Mouse (Mus musculus): ENCODE data around the gene Commd6.
"Not testable (repeated sequence)": the region's sequence is repeated elsewhere in the genome, so short reads cannot be mapped to it uniquely, and the experiment has no call there.

The Commd6 gene

DNA sequence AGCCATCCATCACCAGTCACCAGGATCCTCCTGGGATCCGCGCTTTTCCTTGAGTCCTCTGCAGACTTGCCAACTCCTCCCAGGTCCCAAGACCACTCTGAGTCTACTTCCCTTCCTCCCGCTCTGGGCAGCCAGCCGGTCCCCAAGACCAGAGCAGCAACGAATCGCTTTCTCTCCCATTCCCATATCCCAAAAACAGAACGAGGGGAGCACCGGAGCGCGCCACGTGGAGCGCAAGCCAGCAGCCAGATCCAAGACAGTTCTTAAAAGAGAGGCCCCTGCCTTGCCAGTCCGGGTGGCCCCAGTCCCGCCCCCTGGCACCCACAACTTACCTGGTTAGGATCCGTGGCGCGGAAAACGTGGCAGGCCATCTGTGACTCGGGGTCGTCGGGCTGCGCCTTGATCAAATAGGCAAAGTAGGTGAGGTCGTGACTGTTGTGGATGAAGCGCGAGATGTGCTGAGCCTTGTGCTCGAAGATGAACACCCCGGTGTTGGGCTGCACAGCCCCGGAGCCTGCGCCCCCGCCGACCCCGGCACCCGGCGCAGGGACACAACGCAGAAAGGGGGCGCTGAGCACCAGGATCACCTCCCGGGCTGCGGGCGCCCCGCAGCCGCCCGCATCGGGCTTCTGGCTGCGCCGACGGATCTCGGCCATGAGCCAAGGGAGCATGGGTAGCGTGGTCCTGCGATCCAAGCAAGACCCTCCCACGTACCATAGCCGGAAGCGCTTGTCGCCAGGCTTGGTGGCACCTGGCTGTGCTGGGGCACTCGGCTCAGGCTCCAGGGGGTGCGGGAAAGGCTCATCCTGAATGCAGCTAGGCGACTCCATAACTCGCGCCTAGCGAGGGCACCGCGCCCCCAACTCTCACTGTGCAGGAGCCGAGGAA lies 32.6 kb downstream of the Commd6 start:
- peak; percentile 45 for DNase-seq

DNA sequence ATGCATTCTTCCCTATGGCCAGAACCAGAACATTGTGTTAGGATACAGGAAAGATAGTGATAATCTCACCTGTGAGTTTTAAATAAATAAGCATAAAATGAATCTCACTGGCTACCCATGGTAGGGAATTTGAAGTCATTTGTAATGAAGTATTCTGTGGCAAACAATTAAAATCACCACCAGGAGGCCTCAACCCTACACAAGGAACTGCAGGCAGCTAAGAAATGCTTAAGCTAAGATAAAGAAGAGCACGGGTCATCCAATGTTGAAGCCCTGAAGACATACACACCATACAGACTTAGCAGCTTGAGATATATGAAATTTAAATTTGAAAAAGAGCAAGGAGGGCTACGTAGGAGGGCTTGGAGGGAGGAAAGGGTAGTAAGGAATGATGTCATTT lies 34.6 kb downstream of the Commd6 start:
- DNase-seq, result no peak

DNA sequence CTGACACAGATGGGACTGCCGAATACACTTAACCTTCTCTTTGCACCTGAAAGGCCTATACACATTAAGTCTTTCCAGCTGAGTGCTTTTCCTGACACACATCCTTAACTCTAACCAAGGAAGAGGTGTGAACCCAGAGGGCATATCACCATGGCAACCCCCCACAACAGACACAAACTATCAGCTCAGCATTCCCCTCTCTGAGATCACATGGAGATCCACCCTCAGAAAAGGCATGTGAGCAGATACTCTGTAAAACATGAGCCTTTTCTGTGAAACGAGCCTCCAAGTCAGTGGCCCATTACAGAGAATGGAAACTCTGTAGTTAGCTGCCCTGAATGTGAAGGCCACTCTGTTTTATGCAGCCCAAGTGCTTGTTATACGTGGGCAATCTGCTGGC lies 37.6 kb downstream of the Commd6 start:
- DNase-seq, result no peak

DNA sequence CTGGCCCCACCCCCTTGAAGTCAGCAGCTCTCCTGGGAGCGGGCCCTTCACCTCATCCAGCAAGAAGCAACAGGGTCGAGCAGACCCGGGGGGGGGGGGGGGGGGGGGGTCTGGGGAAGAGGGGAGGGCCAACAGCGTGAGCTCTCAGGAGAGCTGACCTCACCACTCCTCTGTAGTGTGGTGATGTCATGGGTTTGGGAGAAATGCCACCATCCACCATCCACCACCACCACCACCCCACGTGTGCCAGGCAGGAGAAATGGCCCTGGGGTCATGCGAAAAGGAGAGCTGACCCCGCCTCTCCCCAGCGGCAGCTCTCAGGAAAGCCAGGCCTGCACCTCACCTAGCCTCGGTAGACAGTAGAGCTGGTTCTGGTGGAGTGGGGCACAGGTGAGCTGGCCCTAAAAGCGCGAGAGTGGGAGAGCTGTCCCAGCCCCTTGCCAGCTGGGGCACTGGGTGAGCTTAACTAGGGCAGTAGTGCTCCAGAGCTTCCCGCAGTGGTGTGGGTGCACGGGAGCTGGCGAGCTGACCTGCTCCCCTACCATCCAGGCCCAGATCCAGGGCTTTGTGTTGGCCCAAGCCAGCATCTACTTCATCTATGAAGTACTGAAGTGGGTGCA lies 43.3 kb downstream of the Commd6 start:
- no peak for DNase-seq

DNA sequence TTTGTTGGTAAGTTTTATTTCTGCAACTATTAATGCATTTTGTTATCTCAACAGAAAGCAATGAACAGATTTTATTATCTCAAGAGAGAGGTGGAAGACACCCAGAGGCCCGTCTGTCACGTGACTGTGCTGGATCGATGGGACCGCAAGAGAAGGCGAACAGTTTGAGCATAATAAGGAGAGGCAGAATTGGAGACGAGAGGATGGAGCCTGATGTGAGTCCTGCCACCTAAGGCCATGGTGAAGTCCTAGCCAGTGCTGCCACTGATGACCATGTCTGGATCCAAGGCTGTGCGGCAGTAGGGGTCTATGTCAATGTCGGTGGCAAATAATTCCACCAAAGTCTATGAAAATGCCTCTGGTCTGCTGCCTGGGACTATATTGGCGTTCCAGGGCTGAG lies 43.8 kb downstream of the Commd6 start:
- no peak for DNase-seq

DNA sequence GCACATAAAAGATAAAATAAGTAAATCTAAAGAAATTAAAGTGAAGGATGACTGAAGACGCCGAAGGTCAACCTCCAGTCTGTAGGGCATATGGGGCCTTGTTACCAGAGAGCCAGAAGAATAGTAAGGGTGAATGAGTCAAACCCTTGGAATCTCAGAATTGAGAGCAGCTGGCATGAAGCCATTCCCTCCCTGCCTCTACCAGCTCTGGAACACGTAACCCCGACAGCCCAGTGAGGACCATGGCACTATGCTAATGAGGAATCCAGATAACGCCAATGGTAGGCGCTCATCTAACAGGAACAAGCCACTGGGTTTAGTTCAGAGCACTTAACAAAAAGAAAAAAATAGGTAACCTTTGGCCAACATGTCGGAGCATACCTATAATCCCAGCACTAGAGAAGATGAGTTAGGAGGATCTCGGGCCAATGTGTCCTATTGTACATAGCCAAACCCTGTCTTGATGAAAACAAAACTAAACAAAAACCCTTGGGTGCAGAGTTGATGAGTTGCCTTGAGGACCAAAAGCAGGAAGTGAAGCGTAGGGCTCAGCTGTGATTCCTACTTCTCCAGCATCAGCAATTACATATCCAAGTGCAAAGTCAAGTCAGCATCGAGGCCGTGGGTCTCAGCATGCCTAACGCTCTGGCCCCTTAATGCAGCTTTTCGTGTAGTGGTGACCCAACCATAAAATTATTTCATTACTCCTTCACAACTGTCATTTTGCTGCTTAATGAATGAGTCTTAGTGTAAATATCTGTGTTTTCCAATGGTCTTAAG lies 45.0 kb downstream of the Commd6 start:
- no peak for DNase-seq

DNA sequence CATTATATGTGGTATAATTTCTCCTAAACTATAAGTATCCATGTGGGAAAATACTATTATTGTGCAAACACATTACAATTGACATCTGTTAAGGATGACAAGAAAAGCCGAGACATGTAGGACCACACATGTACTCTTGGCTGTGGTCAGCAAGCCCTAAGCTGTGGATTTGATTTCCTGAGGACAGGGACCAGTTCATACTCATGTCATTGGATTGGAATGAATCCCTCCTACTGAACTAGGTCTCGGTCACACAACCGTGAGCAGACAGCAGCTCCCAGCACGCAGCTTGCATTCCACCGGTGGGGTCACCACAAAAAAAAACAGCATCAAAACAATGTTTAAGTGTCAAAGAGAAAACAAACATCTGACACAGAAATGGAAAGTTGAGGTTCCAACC lies 46.5 kb downstream of the Commd6 start:
- DNase-seq, result no peak

DNA sequence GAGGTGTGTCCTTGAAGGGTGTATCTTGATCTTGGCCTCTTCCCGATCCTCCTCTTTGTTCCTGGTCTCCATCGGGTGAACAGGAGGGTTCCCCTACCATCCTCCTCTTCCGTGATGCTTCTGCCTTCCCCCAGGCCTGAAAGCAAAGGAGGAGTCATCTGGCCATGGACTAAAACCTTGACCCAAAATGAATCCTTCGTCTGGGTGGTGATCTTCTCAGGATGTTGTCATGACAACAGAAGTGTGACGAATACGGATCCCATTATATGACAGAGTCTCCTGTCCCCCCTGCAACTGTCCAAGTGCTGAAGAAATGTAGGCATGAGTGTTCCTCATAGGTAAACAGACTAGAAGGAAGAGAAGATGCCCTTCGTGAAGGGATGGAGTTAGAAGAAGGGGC lies 47.1 kb downstream of the Commd6 start:
- no peak for DNase-seq

DNA sequence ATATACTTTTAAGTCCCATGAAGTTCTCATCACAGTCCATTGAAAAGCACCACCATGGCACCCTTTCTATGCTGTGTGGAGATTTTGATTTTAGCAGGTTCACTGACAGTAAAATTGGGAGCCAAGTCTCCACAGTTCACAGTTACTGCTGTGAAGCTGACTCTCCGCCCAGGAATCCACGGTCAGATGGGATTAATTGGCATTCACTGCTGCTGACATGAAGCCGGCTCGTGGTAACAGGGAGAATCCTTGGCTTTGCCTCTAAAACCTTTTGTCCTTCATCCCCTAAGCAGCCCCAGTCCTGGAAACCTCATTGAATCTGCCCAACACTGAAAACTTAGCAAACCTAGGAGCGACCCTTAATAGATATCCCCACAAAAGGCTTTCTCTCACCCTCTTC lies 49.4 kb downstream of the Commd6 start:
- DNase-seq, result no peak

DNA sequence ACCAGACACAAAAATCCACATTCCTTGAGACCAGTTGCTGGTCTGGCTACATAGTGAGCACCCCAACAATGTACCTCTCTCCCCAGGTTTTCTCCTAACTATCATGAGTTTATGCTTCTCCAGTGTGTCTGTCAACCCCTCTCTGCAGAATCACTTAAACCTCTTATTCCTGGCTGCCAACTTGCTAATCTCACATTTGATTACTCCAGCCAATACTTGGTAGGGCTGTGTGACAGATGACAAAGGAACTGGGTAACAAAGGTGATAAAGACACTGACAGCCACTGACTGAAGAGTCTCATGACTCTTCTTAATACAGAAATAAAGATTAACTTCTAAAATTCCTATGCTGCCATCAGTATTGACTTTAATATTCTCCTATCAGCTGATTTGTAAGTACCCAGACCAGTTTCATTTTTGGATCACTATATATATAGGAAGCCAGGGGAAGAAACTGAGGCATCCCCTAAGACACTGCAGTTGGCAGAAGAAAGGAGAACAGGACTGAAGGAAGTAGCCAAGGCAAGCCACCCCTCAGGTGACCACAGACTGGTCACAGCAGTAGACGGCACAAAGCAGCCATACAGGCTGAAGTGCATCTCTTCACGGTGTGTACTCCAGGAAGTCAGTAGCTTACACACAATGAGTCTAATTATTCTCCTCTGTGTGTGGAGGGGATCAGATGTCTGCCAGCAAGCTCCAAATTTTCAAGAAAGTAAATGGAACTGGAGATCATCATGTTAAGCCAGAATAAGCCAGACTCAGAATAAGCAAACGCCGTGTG lies 52.1 kb downstream of the Commd6 start:
- DNase-seq, result not testable (repeated sequence)

DNA sequence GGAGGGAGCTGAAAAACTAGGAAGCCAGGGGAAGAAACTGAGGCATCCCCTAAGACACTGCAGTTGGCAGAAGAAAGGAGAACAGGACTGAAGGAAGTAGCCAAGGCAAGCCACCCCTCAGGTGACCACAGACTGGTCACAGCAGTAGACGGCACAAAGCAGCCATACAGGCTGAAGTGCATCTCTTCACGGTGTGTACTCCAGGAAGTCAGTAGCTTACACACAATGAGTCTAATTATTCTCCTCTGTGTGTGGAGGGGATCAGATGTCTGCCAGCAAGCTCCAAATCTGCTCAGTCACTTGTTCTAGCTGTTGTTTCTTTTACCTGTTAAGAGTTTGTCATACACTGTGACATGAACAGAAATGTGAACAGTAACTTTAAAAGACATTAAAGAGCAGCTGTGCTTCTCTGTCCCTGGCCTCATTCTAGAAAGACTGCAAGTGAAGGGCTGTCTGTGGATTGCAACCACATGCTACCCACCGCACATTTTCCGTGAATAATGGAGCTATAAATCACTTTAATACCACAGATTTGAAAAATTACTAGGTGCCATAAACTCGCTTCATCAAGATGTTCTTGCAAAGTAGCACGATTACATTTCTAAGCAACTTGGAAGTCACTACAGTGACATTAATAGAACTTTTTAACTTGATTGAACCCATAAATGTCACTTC lies 53.0 kb downstream of the Commd6 start:
- DNase-seq, result not testable (repeated sequence)

DNA sequence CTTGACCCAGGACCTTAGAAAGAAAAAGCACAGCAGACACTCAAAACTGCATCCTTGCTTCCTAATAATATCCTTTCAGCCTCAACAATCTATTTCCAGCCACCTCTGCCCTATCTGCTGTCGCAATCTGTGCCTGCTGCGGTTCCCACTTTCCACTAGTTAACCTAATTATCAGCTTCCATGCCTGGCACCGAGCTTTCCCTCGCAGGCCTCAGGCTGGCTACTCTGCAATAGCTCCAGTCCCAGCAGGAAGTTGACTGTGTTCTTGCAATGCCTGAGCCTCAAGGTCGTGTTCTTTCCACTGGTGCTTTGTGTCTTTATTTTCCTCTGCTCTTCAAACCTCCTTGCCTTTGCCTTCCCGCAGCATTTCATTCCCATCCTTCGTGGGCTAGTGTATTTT lies 54.4 kb downstream of the Commd6 start:
- no peak for DNase-seq
